Mouse (Mus musculus) urinary bladder, adult 2 months (tissue): ENCODE measurements around the gene Gm11444. TPM values are rescaled to one million over a fixed set of nuclear protein-coding genes. Genes with fewer than 3 reads are reported as not detected.

ENCODE experiments used
- DNase-seq: peaks from one replicate; pipeline ENCODE4 v3.0.0; 2022; ENCODE audit warnings: low spot score
- polyA plus RNA-seq: library from polyadenylated mRNA; depleted of rRNA; stranded (reverse); fragments of >200 nt; gene quantifications from 2 replicates; pipeline ENCODE4 v1.2.3, GENCODE M21; 2012; rRNA removed

Gene Gm11444
- not detected in 2 replicates for polyA plus RNA-seq

GRCm38 (mm10) chr11:85850233-85850632, at the start of gene Gm11444:
Gene Gm11444, minus strand, starts transcription at chr11:85850333.
- no peak for DNase-seq

GRCm38 (mm10) chr11:85896335-85896985, 46.3 kb upstream of the Gm11444 start:
- no peak for DNase-seq

- DNase-seq: no peak
Measured at GRCm38 (mm10) chr11:85894731-85895545, 44.8 kb upstream of the Gm11444 start.

- DNase-seq: no peak
Measured at GRCm38 (mm10) chr11:85894136-85894530, 44.0 kb upstream of the Gm11444 start.

- DNase-seq: no peak
Measured at GRCm38 (mm10) chr11:85893400-85894135, 43.4 kb upstream of the Gm11444 start.

GRCm38 (mm10) chr11:85892771-85893170, 42.6 kb upstream of the Gm11444 start:
- DNase-seq: no peak

GRCm38 (mm10) chr11:85891692-85892040, 41.5 kb upstream of the Gm11444 start:
- DNase-seq: no peak

GRCm38 (mm10) chr11:85891010-85891691, 41.0 kb upstream of the Gm11444 start:
- DNase-seq: no peak

GRCm38 (mm10) chr11:85890563-85890845, 40.4 kb upstream of the Gm11444 start:
- no peak for DNase-seq

- DNase-seq: no peak
Measured at GRCm38 (mm10) chr11:85889730-85890562, 39.8 kb upstream of the Gm11444 start.

- DNase-seq: no peak
Measured at GRCm38 (mm10) chr11:85889056-85889729, 39.1 kb upstream of the Gm11444 start.

- DNase-seq: no peak
Measured at GRCm38 (mm10) chr11:85888451-85888961, 38.4 kb upstream of the Gm11444 start.

- no peak for DNase-seq
Measured at GRCm38 (mm10) chr11:85887801-85888450, 37.8 kb upstream of the Gm11444 start.

- DNase-seq: no peak
Measured at GRCm38 (mm10) chr11:85887273-85887672, 37.1 kb upstream of the Gm11444 start.

GRCm38 (mm10) chr11:85886429-85886785, 36.3 kb upstream of the Gm11444 start:
- DNase-seq: no peak

- no peak for DNase-seq
Measured at GRCm38 (mm10) chr11:85885665-85886428, 35.7 kb upstream of the Gm11444 start, which contains the start of gene Tbx4. Gene Tbx4, plus strand, starts transcription at chr11:85886422.

- DNase-seq: no peak
Measured at GRCm38 (mm10) chr11:85884498-85884897, 34.4 kb upstream of the Gm11444 start.

GRCm38 (mm10) chr11:85876059-85876788, 26.1 kb upstream of the Gm11444 start:
- no peak for DNase-seq
